Mouse (Mus musculus) ZHBTc4 (cell line): ENCODE results near the gene Cutal.
A peak's percentile ranks its signal among the peaks of the same experiment; 100 is the strongest.

Experiments used
- DNase-seq: peaks from one replicate; pipeline ENCODE4 v3.0.0-alpha.2; 2011; ENCODE audit warnings: low read depth, low spot score

The Cutal gene

DNA sequence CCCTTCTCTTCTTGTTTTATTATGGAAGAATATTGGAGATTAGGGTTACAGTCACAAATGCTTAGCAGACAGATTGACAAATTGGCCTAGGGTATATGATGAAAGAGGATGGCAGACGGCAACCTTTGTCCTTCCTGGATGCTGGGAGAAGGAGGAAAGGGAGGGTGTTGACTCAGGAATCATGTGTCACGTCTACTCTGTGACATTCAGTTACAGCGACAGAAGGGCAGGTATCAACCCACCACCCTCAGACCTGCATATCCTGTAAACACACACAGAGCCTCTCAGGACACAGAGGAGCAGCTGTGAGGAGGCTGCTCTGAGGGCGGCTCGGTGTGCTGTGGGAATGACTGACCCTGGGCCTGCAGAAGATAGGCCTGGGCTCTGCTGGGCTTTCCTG, 9.0 kb downstream of the Cutal start:
- no peak for DNase-seq

- no peak for DNase-seq
Measured at GRCm38 (mm10) chr2:34884186-34884585, 10.0 kb downstream of the Cutal start.

GRCm38 (mm10) chr2:34893950-34894349, 19.8 kb downstream of the Cutal start:
- DNase-seq, result no peak

- DNase-seq, result peak; percentile 52
Measured at GRCm38 (mm10) chr2:34895503-34896113, 21.4 kb downstream of the Cutal start.

DNA sequence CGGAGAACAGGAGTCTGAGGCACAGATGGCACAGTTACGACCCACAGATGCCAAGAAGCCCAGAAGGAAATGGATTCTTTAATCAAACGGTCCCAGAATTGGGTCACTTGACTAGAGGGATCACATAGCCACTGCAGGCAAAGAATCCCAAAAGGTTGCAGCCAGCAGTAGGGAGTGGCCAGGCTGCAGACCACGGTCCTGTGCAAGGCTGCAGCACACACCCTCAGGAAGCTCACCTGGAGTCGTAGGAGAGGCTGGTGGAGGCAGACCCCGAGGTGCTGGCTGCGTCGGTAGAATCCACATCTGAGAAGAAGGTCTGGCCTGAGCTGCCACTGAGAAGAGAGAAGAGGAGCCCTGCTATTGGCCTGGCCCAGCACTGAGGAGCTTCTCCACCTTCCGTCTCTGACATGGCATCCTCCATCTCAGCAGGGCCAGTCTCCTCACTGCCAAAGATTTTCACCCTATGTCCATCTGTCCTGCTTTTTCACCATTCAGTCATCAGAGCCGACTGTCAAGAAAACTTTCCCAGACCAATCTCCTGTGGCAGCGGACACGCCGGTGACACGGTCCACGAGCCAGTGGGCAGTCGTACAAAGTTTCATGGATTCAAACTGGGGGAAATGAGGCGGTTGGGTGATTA, 22.7 kb downstream of the Cutal start:
- DNase-seq, result no peak

DNA sequence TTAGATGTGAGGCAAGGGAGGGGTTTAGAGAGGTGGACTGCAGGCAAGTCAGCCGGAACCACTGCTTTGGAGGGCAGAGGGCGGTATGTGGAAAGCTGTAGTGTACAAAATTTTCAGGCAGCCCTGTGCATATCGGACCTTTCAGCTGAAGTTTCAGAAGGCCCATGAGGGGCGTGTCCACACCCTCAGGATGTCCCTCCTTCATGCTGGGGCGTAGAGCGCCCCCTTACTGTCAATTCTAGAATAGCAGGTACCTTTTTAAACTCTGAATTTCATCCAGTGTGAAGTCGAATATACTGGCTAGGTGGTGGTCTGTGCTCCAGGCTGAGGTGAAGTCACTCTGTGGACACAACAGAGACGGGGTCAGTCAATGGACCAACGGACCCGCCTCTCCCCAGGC, 23.6 kb downstream of the Cutal start:
- peak; percentile 85 for DNase-seq

DNA sequence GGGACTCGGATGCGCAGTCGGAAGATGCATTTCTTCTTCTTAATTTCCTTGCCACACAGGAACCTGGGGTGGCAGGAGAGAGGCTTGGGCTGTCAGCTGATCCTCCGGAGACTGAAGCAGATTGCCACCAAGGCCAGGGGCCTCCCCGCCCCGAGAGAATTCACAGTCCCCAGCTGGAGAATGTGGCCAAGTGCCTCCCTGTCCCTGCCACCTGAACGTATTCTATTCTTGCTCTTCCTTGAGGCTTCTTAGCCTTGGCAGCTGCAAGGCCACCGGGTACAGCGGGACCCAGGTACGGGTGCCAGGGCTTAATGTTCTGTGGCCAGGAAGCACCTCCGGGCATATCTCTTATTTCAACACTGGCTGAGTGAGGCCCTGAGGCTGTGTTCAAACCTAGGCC, 25.5 kb downstream of the Cutal start:
- no peak for DNase-seq

DNA sequence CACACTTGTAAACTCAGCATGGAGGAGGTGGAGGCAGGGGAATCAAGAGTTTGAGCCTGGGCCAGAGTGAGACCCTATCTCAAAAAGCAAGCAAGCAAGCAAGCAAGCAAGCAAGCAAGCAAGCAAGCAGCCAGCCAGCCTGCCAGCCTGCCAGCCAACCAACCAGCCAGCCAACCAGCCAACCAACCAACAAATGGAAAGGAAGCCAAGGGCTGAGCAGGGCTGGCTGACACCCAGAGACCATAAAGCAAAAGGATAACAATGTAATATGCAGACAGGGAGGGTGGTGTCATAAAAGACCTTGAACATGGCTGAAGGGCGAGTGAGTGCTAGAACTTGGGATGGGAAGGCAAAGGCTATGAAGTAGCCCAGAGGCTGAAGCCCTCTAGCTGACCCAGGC, 26.2 kb downstream of the Cutal start:
- no peak for DNase-seq

- DNase-seq, result peak; percentile 66
Measured at GRCm38 (mm10) chr2:34901726-34902125, 27.5 kb downstream of the Cutal start.

- DNase-seq, result no peak
Measured at GRCm38 (mm10) chr2:34902731-34903130, 28.5 kb downstream of the Cutal start.

GRCm38 (mm10) chr2:34903191-34903590, 29.0 kb downstream of the Cutal start:
- DNase-seq, result no peak

- no peak for DNase-seq
Measured at GRCm38 (mm10) chr2:34903652-34904405, 29.6 kb downstream of the Cutal start.

DNA sequence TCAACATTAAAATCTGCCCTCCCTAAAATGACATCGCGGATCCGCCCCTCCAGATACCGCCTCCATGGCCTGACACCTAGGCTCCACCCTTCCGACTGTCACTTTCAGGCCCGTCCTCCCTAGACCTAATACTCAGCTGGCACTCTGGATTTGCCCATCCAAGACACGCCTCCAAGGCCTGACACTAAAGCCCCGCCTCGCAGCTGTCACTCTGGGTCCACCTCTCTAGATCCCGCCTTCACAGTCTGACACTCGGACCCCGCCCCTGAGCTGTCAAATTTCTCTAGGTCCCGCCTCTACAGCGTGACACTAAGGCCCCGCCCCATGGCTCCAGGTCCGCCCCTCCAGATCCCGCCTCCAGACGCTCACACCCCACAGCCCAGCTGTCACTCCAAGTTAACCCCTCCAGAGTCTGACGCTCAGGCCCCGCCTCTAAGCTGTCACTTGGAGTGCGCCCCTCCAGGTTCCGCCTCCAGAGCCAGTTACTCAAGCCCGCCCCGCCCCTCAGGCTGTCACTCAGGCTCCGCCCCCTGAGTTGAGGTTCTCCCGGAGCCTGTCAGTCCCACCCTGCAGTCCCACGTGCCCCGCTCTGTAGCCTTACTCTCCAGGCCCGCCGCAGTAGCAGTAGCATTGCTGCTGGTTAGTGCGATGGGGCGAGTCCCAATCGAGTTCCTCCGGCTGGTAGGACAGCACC, 30.8 kb downstream of the Cutal start:
- peak; percentile 99 for DNase-seq

GRCm38 (mm10) chr2:34906426-34906825, 32.2 kb downstream of the Cutal start:
- no peak for DNase-seq

DNA sequence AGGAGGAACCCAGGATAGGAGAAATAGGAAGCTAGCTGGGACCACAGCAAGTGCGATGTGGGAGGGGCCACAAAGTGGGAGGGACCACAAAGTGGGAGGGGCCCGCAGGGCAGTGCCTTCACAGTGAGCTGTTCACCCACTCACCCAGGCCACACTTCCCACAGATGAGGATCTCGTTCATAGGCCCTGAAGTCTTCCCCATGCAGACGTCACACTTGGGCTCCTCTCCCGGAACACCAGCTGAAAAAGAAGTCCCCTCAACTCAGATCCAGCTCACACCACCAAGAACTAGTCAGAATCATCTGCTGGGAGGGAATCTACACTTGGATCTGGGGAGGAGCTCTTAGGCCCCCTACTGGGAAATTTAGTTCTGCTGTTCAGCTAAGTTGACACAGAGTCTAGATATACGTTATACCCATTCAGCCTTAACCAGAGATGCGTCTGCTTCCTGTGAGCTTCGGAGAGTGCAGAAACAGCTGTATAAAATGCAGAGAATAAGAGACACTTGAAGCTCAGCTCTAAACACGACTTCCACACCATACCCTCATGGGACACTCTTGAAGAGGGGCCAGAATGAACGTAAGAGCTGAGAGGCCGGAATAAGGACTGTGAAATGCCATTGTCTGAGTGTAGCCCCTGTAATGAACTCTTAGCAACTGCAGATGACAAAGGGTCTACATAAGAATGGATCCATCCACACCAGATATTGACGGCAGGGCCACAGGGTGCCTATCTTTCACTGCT, 32.8 kb downstream of the Cutal start:
- peak; percentile 81 for DNase-seq

DNA sequence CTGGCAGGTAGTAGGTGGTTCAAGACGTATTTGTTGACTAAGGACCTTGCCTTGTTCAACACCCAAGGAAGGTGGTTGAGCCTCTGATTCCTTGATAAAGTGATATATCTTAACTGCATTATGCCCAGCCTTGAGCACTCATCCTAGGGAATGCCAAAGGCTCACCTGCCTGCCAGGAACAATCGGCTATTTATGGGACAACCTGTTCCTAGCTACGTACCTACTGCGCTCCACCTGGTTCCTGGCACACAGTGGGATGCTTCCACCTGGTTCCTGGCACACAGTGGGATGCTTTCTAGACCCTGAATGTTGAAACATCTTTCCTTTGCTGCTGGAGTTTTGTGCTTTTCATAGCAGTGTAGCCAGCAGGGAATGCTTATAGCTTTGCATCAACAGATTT, 35.5 kb downstream of the Cutal start:
- DNase-seq, result no peak

DNA sequence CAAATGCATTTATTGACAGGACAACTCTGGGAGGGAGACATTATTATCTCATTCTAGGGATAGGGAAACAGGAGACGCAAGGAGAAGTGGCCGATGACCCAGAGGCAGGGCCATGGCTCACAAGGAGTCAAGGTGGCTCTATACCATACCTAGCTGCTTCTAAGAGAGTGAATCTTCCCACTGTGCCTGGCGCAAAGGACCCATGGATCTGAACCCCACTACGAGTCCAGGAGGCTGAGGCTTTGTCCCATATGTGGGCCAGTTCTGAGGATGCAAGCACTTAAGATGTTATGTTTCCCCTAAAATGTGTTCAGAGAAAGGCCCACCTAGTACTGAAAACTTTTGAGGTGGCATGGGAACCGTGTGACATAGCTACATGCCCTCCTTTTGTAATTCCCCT, 37.7 kb downstream of the Cutal start:
- DNase-seq, result no peak

DNA sequence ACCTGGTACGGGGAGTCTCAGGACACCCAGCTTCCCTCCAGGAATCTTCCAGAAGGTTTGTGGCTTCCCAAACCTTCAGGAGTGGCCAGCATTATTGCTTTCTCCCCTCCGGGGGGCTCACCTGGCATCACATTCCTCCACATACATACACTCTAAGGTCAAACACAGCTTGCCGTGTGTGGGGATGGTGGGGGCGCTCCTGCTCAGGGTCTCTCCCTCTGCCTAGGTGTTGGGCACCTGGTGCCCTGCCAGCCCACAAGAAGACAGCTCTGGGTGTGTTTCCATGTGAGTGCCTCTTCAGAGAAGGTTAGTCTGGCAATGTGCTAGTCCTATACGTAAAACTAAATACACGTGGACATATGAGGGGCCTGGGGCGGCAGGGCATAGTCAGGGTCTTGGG, 38.4 kb downstream of the Cutal start:
- DNase-seq, result no peak

GRCm38 (mm10) chr2:34913218-34914068, 39.2 kb downstream of the Cutal start, which contains the start of gene Phf19:
Gene Phf19 (minus strand): TSS chr2:34914026.
- peak; percentile 38 for DNase-seq

DNA sequence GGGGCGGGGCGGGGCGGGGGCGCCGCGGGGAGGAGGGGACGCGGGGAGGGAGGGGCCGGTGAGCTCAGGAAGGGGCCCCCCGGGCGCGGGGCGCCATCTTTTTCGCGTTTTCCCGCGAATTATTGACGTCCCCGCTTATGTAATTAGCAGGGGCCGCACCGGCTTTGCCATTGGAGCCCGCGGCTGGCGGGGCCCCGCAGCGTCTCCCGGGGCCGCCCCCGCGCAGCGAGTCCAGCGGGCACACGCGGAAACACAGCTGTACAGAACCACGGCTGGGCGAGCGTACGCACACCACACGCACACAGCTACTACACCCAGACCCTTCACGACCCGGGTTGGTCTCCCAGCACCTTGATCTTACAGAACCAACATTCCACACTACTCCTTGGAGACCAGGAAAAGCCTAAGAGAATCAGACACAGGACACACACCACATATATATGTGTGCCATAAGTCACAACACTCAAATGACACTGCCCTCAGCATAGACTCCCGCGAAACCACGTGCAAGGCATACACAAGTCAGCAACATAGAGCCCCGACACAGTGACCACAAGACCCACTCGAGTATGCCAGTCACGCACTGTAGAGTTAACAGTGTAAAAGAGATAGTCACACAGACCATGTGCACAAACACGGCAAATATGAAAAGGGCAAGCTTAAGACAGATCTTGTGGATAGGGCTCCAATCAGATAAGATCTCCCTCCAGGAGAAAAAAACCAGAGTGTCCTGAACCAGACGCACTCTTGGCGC, 40.0 kb downstream of the Cutal start:
- no peak for DNase-seq
